Mouse (Mus musculus) gonadal fat pad, adult 2 months (tissue): ENCODE results near the gene Platr17. TPM values are rescaled to one million over a fixed set of nuclear protein-coding genes. Genes with fewer than 3 reads are reported as not detected.
"Not testable (repeated sequence)": the region's sequence is repeated elsewhere in the genome, so short reads cannot be mapped to it uniquely, and the experiment has no call there.

Source experiments
- DNase-seq: peaks from one replicate; pipeline ENCODE4 v3.0.0-alpha.2; 2012; ENCODE audit warnings: low read depth
- polyA plus RNA-seq: library from polyadenylated mRNA; depleted of rRNA; stranded (reverse); fragments of >200 nt; gene quantifications from 2 replicates; pipeline ENCODE4 v1.2.3, GENCODE M21; 2012; rRNA removed

Platr17 gene
- polyA plus RNA-seq, 1 experiment, result not detected

- no peak for DNase-seq
Observed at GRCm38 (mm10) chr17:33940981-33941380, 36.0 kb downstream of the Platr17 start.

GRCm38 (mm10) chr17:33941381-33941780 is 36.4 kb downstream of the Platr17 start:
- no peak for DNase-seq

- DNase-seq, result no peak
Observed at GRCm38 (mm10) chr17:33943454-33943853, 38.5 kb downstream of the Platr17 start.

GRCm38 (mm10) chr17:33947430-33948089 is 42.6 kb downstream of the Platr17 start:
- DNase-seq, result no peak

GRCm38 (mm10) chr17:33948090-33948904 is 43.4 kb downstream of the Platr17 start:
- no peak for DNase-seq

- no peak for DNase-seq
Observed at GRCm38 (mm10) chr17:33948905-33949537, 44.1 kb downstream of the Platr17 start.

- no peak for DNase-seq
Observed at GRCm38 (mm10) chr17:33950131-33950625, 45.2 kb downstream of the Platr17 start.

- DNase-seq, result no peak
Observed at GRCm38 (mm10) chr17:33951021-33951946, 46.3 kb downstream of the Platr17 start, which contains the start of gene B3galt4. Gene B3galt4, minus strand, starts transcription at chr17:33951488.

- not testable (repeated sequence) for DNase-seq
Observed at GRCm38 (mm10) chr17:33952015-33952414, 47.1 kb downstream of the Platr17 start.

GRCm38 (mm10) chr17:33952879-33953278 is 47.9 kb downstream of the Platr17 start:
- no peak for DNase-seq

GRCm38 (mm10) chr17:33953310-33953709 is 48.4 kb downstream of the Platr17 start:
- no peak for DNase-seq

GRCm38 (mm10) chr17:33953961-33954565 is 49.1 kb downstream of the Platr17 start:
- DNase-seq, result no peak

GRCm38 (mm10) chr17:33954646-33955554 is 50.0 kb downstream of the Platr17 start:
- no peak for DNase-seq

- DNase-seq, result peak; percentile 84
Observed at GRCm38 (mm10) chr17:33955555-33956214, 50.8 kb downstream of the Platr17 start, which contains the start of the genes Vps52 and Rps18. Gene Vps52, plus strand, starts transcription at chr17:33955812. Gene Rps18, minus strand, starts transcription at chr17:33956001.

Other genes with a start within 250 kb of the Platr17 start
- gene Hnrnpm, start 218.3 kb upstream of the Platr17 start, polyA plus RNA-seq, result 57.0 and 61.5 TPM in 2 replicates
- gene March2, start 186.5 kb upstream of the Platr17 start, polyA plus RNA-seq, result 93.7 and 135 TPM in 2 replicates
- 288 and 307 TPM in 2 replicates for gene Rab11b, start 144.6 kb upstream of the Platr17 start, polyA plus RNA-seq
- 171 and 402 TPM in 2 replicates for gene Angptl4, start 123.3 kb upstream of the Platr17 start, polyA plus RNA-seq
- gene Kank3, start 94.6 kb upstream of the Platr17 start, polyA plus RNA-seq, result 106 and 146 TPM in 2 replicates
- gene Rps28, start 80.6 kb upstream of the Platr17 start, polyA plus RNA-seq, result 823 and 990 TPM in 2 replicates
- 564 and 606 TPM in 2 replicates for gene Ndufa7, start 80.6 kb upstream of the Platr17 start, polyA plus RNA-seq
- 107 and 143 TPM in 2 replicates for gene Cd320, start 62.0 kb upstream of the Platr17 start, polyA plus RNA-seq
- gene Gm7029, start 31.3 kb upstream of the Platr17 start, polyA plus RNA-seq, result not detected in 2 replicates
- gene Kifc1, start 14.5 kb upstream of the Platr17 start, polyA plus RNA-seq, result 2.4 TPM in 2 replicates
- 36.7 and 45.8 TPM in 2 replicates for gene Daxx, start 4.3 kb downstream of the Platr17 start, polyA plus RNA-seq
- gene Tapbp, start 10.8 kb downstream of the Platr17 start, polyA plus RNA-seq, result 148 and 171 TPM in 2 replicates
- 46.7 and 60.7 TPM in 2 replicates for gene Zbtb22, start 10.8 kb downstream of the Platr17 start, polyA plus RNA-seq
- gene Rgl2, start 24.4 kb downstream of the Platr17 start, polyA plus RNA-seq, result 117 and 144 TPM in 2 replicates
- gene Pfdn6, start 35.2 kb downstream of the Platr17 start, polyA plus RNA-seq, result 24.1 and 37.0 TPM in 2 replicates
- gene Wdr46, start 35.5 kb downstream of the Platr17 start, polyA plus RNA-seq, result 14.9 and 18.1 TPM in 2 replicates
- gene B3galt4, start 46.4 kb downstream of the Platr17 start, polyA plus RNA-seq, result 8.1 and 8.7 TPM in 2 replicates
- 54.5 and 62.2 TPM in 2 replicates for gene Vps52, start 50.7 kb downstream of the Platr17 start, polyA plus RNA-seq
- gene Rps18, start 50.9 kb downstream of the Platr17 start, polyA plus RNA-seq, result 683 and 816 TPM in 2 replicates
- gene H2-K1, start 95.2 kb downstream of the Platr17 start, polyA plus RNA-seq, result 2,228 and 2,761 TPM in 2 replicates
- gene Ring1, start 119.5 kb downstream of the Platr17 start, polyA plus RNA-seq, result 29.4 and 29.6 TPM in 2 replicates
- 75.6 and 95.1 TPM in 2 replicates for gene H2-Ke6, start 122.9 kb downstream of the Platr17 start, polyA plus RNA-seq
- gene Slc39a7, start 126.5 kb downstream of the Platr17 start, polyA plus RNA-seq, result 207 and 240 TPM in 2 replicates
- gene Rxrb, start 126.7 kb downstream of the Platr17 start, polyA plus RNA-seq, result 51.3 and 53.0 TPM in 2 replicates
- 0.69 and 1.0 TPM in 2 replicates for gene Col11a2, start 134.3 kb downstream of the Platr17 start, polyA plus RNA-seq
- gene H2-Oa, start 187.2 kb downstream of the Platr17 start, polyA plus RNA-seq, result 2.1 and 2.5 TPM in 2 replicates
- 73.0 and 74.6 TPM in 2 replicates for gene H2-DMa, start 214.4 kb downstream of the Platr17 start, polyA plus RNA-seq
- 110 and 117 TPM in 2 replicates for gene Brd2, start 217.5 kb downstream of the Platr17 start, polyA plus RNA-seq
- 51.4 and 61.0 TPM in 2 replicates for gene H2-DMb2, start 238.2 kb downstream of the Platr17 start, polyA plus RNA-seq
- gene H2-DMb1, start 247.9 kb downstream of the Platr17 start, polyA plus RNA-seq, result 87.5 and 107 TPM in 2 replicates